Mouse (Mus musculus) bone marrow macrophage, adult 2 months (primary cell): Measurements from ENCODE around the gene Nxpe3. TPM values are rescaled to one million over a fixed set of nuclear protein-coding genes. Genes with fewer than 3 reads are reported as not detected.
A peak's percentile ranks its signal among the peaks of the same experiment; 100 is the strongest.

Source experiments
- H3K27ac ChIP-seq: 2 replicates; pipeline ENCODE4 v1.5.1; 2012; ENCODE audit warnings: low read depth, low read length; ENCODE audit not compliant: insufficient read depth
- H3K4me1 ChIP-seq: 2 replicates; pipeline ENCODE4 v1.6.1; 2012; ENCODE audit warnings: low read length; ENCODE audit not compliant: control insufficient read depth, insufficient read depth
- H3K4me3 ChIP-seq: 2 replicates; pipeline ENCODE4 v1.5.1; 2012; ENCODE audit warnings: mild to moderate bottlenecking, low read length, moderate library complexity; ENCODE audit not compliant: insufficient read depth
- CTCF ChIP-seq: IDR thresholded peaks from 2 replicates; pipeline ENCODE4 v1.5.1; 2012; ENCODE audit warnings: low read depth, mild to moderate bottlenecking, low read length, moderate library complexity
- POLR2A ChIP-seq: IDR thresholded peaks from 2 replicates; pipeline ENCODE4 v1.6.1; 2012; ENCODE audit warnings: mild to moderate bottlenecking, low read depth, low read length, borderline replicate concordance
- polyA plus RNA-seq: library from polyadenylated mRNA; stranded (reverse); fragments of >200 nt; gene quantifications from 2 replicates; pipeline ENCODE4 v1.2.4, GENCODE M21; 2012; ENCODE audit not compliant: missing spikeins, insufficient read depth, insufficient read length

Nxpe3 gene
- polyA plus RNA-seq, 1 experiment, result 0.20 TPM

DNA sequence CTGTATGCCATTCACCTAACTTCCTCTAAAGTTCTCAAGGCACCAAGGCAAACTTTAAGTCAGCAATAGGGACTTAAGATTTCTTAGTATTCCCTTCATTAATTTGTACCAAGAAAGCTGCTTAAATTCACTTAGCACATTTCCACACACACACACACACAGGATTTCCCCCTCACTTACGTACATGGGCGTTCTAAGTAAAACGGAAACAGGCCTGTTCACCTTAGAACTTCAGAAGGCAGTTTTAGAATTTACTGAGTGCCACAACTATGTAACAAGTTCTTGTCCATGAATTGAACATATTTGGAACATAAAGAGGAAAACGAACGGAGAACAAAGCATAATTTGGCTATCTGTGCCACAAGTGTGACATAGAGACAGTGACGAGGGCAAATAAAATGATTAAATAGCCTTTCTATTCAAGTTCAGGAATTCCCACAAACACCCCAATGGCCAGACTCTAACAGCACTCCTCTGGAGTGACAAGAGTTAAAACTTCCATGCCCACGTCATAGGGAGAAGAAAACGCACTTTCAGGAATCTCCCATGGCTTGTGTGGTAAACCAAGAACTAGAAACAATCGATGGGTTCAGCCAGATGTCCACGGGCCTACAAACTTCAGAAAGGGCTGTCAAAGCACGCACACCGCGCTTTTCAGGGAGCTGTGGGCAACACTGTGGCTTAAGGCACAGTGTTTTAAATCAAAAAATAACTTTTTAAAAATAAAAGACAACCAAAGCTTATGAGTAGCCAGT, 74.7 kb downstream of the Nxpe3 start:
- TF ChIP-seq POLR2A (no peak), CTCF (no peak)
- Histone ChIP-seq H3K4me3 (peak overlapping the region; percentile 92), H3K27ac (peak overlapping the region; percentile 79), H3K4me1 (peaks cover 13% of the 10 kb centered on the region)

DNA sequence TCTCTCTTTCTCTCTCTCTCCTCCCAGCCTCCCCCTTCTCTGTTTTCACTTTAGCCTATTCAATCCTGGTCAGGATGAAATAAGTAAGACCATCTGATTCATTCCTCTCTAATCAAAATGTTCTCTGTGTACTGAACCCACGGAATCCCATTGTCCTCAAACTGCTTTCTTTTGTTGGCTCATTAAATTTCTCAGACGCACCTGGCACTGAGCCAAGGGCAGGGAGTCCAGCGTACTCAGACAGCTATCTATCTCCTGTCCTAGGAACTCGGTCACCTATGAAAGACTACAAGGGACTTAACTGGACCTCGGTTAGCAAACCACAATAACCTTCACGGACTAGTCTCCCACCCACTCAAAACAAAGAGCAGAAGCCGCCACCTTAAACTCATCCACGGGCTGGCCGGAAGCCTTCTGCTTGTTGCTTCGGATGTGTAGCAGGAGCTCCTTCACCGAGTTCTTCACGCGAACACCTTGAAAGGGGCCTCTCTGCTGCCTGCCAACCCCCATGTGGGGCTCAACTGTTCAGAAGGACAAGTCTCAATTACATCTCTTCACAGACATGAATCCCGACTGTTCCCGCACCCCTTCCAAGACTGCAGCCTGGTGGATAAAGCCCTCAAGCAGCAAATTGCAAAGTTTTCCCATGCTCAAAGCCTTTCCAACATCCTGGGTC, 75.8 kb downstream of the Nxpe3 start:
- no peak overlapping the region for H3K27ac ChIP-seq
- TF ChIP-seq CTCF (no peak), POLR2A (no peak)
- peaks cover 13% of the 10 kb centered on the region for H3K4me1 ChIP-seq
- peak overlapping the region; percentile 15; the same call in 1 of the 2 replicates for H3K4me3 ChIP-seq

DNA sequence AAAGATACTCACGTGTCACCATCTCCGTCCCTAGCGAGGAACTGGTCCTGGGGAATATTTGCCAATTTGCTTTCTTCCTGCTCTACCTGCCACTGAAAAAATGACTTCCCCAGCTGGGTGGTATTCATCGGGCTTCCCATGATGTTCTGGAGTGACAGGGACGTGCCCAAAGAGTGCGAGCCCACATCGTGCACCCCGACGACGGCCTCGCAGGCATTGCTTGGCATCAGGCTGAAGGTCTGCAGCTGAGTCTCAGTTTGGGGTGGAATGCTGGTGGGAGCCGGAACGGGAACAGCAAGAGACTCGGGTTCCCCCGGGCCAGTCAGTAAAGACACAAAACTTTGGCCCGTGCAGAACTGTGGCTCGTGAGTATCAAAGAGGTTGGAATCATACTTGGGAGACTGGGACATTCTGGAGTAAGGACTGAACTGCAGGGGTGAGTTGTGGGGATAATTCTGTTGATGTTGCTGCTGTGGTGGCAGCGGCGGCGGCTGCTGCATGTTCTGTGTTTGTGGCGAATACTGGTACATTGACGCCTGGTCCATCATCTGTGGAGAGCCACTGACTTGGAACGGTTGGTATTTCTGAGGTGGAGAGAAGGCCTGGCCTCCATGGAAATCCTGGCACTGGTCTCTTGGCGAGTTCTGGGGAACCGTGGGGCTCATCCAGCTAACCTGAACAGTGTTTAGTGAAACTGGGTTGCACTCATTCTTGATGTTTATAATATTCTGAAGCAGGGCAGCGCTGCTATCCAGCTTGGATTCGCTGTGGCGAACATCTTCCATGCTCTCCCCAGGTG, 77.2 kb downstream of the Nxpe3 start:
- Histone ChIP-seq H3K4me3 (no peak overlapping the region), H3K4me1 (peaks cover 7% of the 10 kb centered on the region), H3K27ac (no peak overlapping the region)
- TF ChIP-seq CTCF (no peak), POLR2A (no peak)

DNA sequence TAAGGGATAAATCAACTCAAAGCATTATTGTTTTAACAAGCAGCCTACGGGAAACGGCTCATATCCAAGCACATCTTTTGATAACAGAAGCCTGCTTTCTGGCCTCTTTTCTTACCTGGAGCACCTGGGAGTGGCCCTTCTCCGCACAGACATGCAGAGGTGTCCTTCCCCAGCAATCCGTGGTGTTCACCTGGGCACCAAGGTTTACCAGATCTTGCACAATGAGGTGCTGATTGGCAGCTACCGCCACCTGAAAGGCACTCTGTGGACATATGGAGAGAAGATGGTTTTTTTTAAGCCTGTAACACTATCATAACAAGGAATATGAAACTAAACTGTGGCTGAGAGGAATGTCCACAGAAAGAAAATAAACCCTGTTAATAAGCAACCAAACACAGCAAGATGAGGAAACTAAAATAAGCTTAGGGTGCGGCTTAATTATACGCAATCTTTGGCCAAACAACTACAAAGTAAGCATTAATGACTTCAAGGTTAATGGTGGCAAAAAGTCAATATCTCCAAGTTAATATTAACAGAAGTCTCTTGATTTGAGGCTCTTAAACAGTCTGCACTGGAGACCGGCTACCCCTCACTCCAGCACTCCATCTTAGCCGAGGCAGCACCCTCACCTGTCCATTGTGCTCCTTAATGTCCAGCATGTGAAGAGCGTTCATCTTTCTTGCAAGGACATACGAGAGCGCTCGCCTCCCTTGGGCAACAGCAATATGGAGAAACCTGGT, 78.7 kb downstream of the Nxpe3 start:
- no peak for TF ChIP-seq CTCF
- TF ChIP-seq POLR2A, result no peak
- no peak overlapping the region for H3K4me3 ChIP-seq
- H3K27ac ChIP-seq, result no peak overlapping the region
- H3K4me1 ChIP-seq, result peaks cover 11% of the 10 kb centered on the region

DNA sequence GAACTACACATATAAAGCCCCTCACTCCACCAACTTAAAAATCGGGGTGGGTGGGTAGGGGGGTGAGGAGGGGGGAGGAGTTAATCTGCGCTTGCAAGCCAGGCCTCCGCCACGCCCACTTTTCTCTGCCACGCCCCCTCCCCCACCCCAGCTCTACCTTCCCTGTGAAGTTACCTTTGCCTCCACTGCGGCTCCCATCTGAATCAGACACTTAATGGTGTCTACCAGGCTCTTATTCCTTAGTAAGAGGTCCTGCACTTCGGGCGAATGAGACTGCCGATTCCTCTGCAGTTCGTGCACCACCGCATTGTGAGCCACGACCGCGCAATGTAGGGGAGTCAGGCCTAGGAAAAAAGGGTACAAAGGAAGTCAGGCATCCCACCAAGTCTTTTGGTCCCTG, 79.6 kb downstream of the Nxpe3 start:
- Histone ChIP-seq H3K4me3 (no peak overlapping the region), H3K4me1 (peaks cover 11% of the 10 kb centered on the region)
- no peak for TF ChIP-seq POLR2A
- no peak for TF ChIP-seq CTCF

DNA sequence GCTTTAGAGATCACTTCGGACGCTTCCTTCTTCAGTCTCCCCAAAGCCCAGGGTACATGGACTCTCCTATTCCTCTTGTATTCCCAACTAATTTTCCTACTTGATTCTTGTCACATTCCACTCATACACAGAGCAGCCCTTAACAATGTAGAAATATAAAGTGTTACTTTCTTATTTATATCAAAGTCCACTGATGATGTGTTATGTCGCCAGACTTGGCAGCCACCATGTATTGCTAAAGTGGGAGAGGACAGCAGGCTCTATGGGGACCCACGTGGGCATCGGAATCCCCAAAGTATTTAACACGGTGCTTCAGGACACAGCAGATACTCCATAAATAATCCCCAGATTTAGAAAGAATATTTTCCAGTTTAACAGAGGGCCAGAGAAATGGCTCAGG, 80.4 kb downstream of the Nxpe3 start:
- H3K4me3 ChIP-seq, result no peak overlapping the region
- H3K4me1 ChIP-seq, result peaks cover 9% of the 10 kb centered on the region
- H3K27ac ChIP-seq, result no peak overlapping the region
- TF ChIP-seq POLR2A (no peak), CTCF (no peak)

More for the DNA sequence above, 79.6 kb downstream of the Nxpe3 start:
- H3K27ac ChIP-seq, result no peak overlapping the region

DNA sequence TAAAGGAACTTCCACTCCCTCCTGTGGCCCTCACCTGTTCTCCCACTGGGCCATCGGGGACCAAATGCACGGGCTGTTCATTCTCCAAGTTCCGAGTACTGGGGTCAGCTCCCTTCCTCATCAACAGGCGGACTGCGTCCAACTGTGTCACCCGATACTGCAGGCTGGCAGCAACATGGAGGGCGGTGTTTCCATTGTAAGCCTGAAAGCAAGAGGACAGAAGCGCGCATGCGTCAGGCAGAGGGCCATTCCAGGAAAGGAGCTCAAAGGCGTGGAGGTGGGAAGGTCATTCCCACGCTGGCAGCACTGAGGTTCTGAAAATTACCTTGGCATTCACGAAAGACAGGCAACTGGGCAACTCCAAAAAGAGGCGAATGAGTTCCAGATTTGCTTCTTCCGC, 81.2 kb downstream of the Nxpe3 start:
- Histone ChIP-seq H3K4me1 (peaks cover 4% of the 10 kb centered on the region), H3K27ac (no peak overlapping the region)
- TF ChIP-seq POLR2A, result no peak
- TF ChIP-seq CTCF, result no peak

DNA sequence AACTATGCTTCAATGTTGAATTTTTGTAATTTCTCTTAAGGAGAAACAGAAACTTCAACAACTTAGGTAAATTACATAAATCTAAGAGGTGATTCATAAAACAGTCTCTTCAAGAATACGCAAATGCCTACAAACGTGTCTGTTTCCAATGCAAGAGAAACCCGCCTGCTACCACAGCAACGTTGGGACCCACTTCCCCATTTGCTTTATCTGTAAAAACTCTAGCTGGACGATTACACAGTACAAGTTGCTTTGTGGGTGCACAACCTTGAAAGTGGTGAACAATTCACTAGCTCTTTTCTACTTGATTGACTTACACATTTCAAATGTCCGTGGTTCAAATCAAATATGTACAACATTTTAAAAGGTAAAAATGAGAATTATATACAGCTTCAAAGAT, 83.3 kb downstream of the Nxpe3 start:
- no peak for TF ChIP-seq CTCF
- no peak for TF ChIP-seq POLR2A
- H3K4me3 ChIP-seq, result no peak overlapping the region
- H3K4me1 ChIP-seq, result peaks cover 4% of the 10 kb centered on the region
- H3K27ac ChIP-seq, result no peak overlapping the region

More for the DNA sequence above, 81.2 kb downstream of the Nxpe3 start:
- no peak overlapping the region for H3K4me3 ChIP-seq

DNA sequence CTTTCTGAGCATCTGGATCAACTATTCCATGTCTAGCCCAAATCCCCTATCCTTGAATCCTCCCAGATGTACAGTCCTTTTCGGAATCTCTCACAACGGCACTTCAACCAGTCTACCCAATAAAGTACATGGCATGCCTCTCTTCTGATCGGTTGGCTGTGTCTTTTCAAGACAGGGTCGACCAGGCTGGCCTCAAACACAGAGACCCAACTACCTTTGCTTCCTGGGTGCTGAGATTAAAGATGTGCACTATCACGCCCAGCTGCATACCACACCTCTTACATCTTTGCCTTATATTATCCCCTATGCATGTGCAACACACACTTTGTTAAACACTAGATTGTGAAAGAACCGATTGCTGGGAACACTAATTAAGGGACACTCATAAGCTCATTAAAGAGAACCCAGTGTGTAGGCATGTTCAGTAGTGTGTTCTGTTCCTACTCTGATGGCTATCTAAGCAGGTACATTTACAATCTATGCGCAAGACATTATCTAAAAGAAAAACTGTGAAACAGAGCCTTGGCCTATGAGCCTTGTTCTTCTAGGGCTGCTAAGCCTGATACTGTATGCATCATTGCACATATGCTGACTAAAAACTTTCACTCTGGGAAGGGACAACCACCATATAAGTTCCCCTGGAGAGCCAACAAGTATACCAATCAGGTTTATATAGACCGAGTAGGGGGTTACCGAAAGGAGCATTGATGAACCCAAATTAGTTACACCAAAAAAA, 85.1 kb downstream of the Nxpe3 start:
- H3K4me3 ChIP-seq, result no peak overlapping the region
- H3K4me1 ChIP-seq, result peaks cover 8% of the 10 kb centered on the region
- TF ChIP-seq CTCF, result no peak
- TF ChIP-seq POLR2A, result no peak
- H3K27ac ChIP-seq, result no peak overlapping the region
